Mouse (Mus musculus) C2C12 (cell line): ENCODE measurements at regions not wholly inside any gene's neighbourhood (a gene's known extent, or its start where the extent isn't known, plus 50 kb on each side); places are given as distances from the start of the nearest gene placed in this dataset.

Experiments
- H3K27me3 ChIP-seq: one replicate; pipeline ENCODE4 v1.6.1; 2011; ENCODE audit not compliant: control insufficient read depth, insufficient read depth, insufficient read length
- H3K36me3 ChIP-seq: one replicate; pipeline ENCODE4 v1.6.1; 2011; ENCODE audit not compliant: control insufficient read depth, insufficient read depth
- H3K4me3 ChIP-seq: one replicate; pipeline ENCODE4 v1.5.1; 2011; ENCODE audit warnings: mild to moderate bottlenecking, control low read depth; ENCODE audit not compliant: poor library complexity, insufficient read depth, severe bottlenecking
- H3K79me2 ChIP-seq: one replicate; pipeline ENCODE4 v1.6.1; 2011; ENCODE audit not compliant: control insufficient read depth, insufficient read depth
- H3K79me3 ChIP-seq: one replicate; pipeline ENCODE4 v1.6.1; 2011; ENCODE audit warnings: low read depth, control low read depth
- H3ac ChIP-seq: one replicate; pipeline ENCODE3; 2011; ENCODE audit warnings: low read depth; ENCODE audit not compliant: control insufficient read depth, insufficient read length
- CEBPB ChIP-seq: IDR thresholded peaks from one replicate; pipeline ENCODE4 v1.6.1; 2011; ENCODE audit warnings: low read depth, mild to moderate bottlenecking, control low read depth, moderate library complexity
- CTCF ChIP-seq: IDR thresholded peaks from one replicate; pipeline ENCODE4 v1.5.1; 2011; ENCODE audit not compliant: control insufficient read depth, insufficient read depth, insufficient read length
- FOSL1 ChIP-seq: IDR thresholded peaks from one replicate; pipeline ENCODE4 v1.8.0; 2011; ENCODE audit warnings: mild to moderate bottlenecking, low read length; ENCODE audit not compliant: poor library complexity, insufficient read depth, severe bottlenecking
- MAX ChIP-seq: IDR thresholded peaks from one replicate; pipeline ENCODE4 v1.6.1; 2011; ENCODE audit warnings: mild to moderate bottlenecking, control low read depth
- MYOD1 ChIP-seq: IDR thresholded peaks from one replicate; pipeline ENCODE4 v1.6.1; 2011; ENCODE audit warnings: low read depth; ENCODE audit not compliant: control insufficient read depth, insufficient read length
- MYOG ChIP-seq: IDR thresholded peaks from one replicate; pipeline ENCODE4 v1.6.1; 2011; ENCODE audit not compliant: control insufficient read depth, insufficient read length; ENCODE audit errors: extremely low read depth
- USF1 ChIP-seq: IDR thresholded peaks from one replicate; pipeline ENCODE4 v1.6.1; 2011; ENCODE audit warnings: low read depth, mild to moderate bottlenecking, control low read depth, moderate library complexity

- Histone ChIP-seq H3K79me2 (no peaks in the 10 kb centered on the region), H3K27me3 (no peaks in the 10 kb centered on the region), H3K4me3 (no peak overlapping the region), H3K36me3 (no peaks in the 10 kb centered on the region), H3ac (no peak overlapping the region), H3K79me3 (no peaks in the 10 kb centered on the region)
- TF ChIP-seq MAX (no peak), MYOG (no peak), MYOD1 (no peak), FOSL1 (no peak), CEBPB (no peak), CTCF (no peak), USF1 (no peak)
Observed at GRCm38 (mm10) chr8:41648276-41648675, 231.4 kb upstream of the Frg1 start.

DNA sequence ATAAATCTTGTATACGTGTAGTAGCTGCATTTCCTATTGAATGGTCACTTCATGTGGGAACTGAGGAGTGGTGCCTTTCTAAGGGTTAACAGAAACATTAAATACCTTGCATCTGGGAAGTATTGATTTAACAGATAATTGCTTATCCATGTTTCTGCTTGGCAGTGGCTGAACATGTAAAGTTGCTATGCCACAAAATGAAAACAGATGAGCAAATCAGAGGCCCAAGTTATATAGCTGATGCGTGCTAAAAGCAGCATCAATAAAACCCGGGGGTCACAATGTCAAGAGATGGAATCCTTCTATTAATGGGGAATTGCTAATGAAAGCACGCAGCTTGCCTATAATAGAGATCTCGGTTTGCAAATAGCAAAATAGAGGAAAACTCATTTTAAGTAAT is 227.8 kb upstream of the Frg1 start:
- TF ChIP-seq MYOD1 (no peak), CTCF (no peak), CEBPB (no peak), MYOG (no peak), USF1 (no peak), FOSL1 (no peak), MAX (no peak)
- no peaks in the 10 kb centered on the region for H3K36me3 ChIP-seq
- no peaks in the 10 kb centered on the region for H3K79me2 ChIP-seq
- no peaks in the 10 kb centered on the region for H3K27me3 ChIP-seq
- no peaks in the 10 kb centered on the region for H3K79me3 ChIP-seq
- no peak overlapping the region for H3K4me3 ChIP-seq
- no peak overlapping the region for H3ac ChIP-seq

- no peaks in the 10 kb centered on the region for H3K27me3 ChIP-seq
- no peak overlapping the region for H3K4me3 ChIP-seq
- H3ac ChIP-seq = no peak overlapping the region
- no peaks in the 10 kb centered on the region for H3K36me3 ChIP-seq
- TF ChIP-seq MAX = no peak
- no peak for TF ChIP-seq CTCF
- TF ChIP-seq CEBPB = no peak
- TF ChIP-seq MYOG = no peak
- no peak for TF ChIP-seq FOSL1
- TF ChIP-seq MYOD1 = no peak
- TF ChIP-seq USF1 = no peak
- H3K79me3 ChIP-seq = no peaks in the 10 kb centered on the region
- no peaks in the 10 kb centered on the region for H3K79me2 ChIP-seq
Observed at GRCm38 (mm10) chr8:41623841-41624240, 207.0 kb upstream of the Frg1 start.

GRCm38 (mm10) chr8:41600255-41600654 is 183.4 kb upstream of the Frg1 start:
- Histone ChIP-seq H3K27me3 (no peaks in the 10 kb centered on the region), H3K79me2 (no peaks in the 10 kb centered on the region), H3ac (no peak overlapping the region), H3K36me3 (no peaks in the 10 kb centered on the region), H3K4me3 (no peak overlapping the region), H3K79me3 (no peaks in the 10 kb centered on the region)
- TF ChIP-seq MYOD1 = no peak
- no peak for TF ChIP-seq USF1
- no peak for TF ChIP-seq FOSL1

DNA sequence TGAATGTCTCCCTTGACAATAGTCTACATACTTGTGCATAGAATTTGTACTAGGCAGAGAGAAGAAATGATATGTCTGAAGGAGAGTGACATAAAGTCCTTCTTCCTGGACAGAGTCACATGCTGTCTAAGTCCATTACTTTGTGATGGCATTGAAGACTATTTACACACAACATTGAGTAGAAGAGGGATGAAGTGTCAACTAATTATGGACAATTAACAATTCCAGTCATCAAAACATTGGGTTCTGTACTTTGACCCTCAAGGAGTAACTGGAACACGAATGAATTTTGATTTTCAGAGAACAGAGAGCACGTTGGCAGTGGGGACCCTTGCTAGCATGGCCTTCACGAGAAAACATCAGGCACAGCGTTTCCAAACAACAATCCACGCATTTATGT is 177.6 kb upstream of the Frg1 start:
- TF ChIP-seq FOSL1 = no peak
- TF ChIP-seq MYOD1 = no peak
- TF ChIP-seq CTCF = no peak
- TF ChIP-seq MYOG = no peak
- TF ChIP-seq CEBPB = no peak
- no peak for TF ChIP-seq MAX
- no peak for TF ChIP-seq USF1
- Histone ChIP-seq H3K27me3 (no peaks in the 10 kb centered on the region), H3K4me3 (no peak overlapping the region), H3K79me2 (no peaks in the 10 kb centered on the region), H3ac (no peak overlapping the region), H3K79me3 (no peaks in the 10 kb centered on the region), H3K36me3 (no peaks in the 10 kb centered on the region)

- Histone ChIP-seq H3K79me3 (no peaks in the 10 kb centered on the region), H3K27me3 (no peaks in the 10 kb centered on the region), H3K4me3 (no peak overlapping the region), H3ac (no peak overlapping the region), H3K36me3 (no peaks in the 10 kb centered on the region), H3K79me2 (no peaks in the 10 kb centered on the region)
- no peak for TF ChIP-seq CEBPB
- no peak for TF ChIP-seq MAX
- TF ChIP-seq CTCF = no peak
- no peak for TF ChIP-seq FOSL1
- TF ChIP-seq MYOG = no peak
- TF ChIP-seq USF1 = no peak
- TF ChIP-seq MYOD1 = no peak
Observed at GRCm38 (mm10) chr8:41593666-41594042, 176.8 kb upstream of the Frg1 start.

DNA sequence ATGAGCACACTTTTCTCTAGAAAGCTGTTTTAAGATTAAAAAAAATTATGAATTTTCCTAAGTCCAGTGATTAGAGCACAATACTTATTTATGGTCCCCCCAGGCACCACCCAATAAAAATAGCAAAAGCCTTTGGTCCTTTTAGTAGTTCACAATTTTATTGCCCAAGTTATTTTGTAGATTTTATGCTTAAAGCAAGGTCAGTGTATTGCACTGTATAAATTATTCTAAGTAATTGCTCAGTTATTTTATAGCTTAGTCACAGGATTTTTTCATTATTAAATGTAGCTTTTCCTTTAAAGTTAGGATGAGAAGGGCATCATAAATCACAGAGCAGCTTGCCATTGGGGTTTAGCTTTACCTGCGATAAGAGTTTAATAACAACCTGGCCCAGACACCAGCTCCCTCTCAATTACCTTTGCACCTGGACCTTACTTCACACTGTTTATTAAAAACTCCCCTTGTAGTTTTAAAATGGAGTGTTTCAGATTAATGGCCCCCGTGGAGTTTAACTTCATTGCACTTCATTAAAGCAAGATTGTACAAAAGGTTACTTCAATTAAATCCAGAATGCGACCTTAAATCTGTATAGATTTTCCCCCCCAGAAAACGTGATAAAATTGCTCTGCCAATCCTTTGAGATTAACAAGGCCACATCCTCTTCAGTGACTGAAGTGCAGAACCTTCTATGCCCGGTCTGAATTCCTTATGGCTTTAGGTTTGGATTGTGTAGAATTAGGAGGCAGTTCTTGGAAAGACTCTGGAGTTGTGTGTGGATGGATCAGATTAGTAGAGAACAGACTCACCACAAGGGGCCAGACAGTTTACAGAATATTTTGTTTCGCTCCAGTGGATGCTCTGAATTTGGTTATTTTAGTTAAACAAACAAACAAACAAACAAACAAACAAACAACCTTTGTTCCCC is 176.1 kb upstream of the Frg1 start:
- Histone ChIP-seq H3ac (no peak overlapping the region), H3K36me3 (no peaks in the 10 kb centered on the region), H3K27me3 (no peaks in the 10 kb centered on the region), H3K79me2 (no peaks in the 10 kb centered on the region), H3K79me3 (no peaks in the 10 kb centered on the region), H3K4me3 (no peak overlapping the region)
- TF ChIP-seq MAX = no peak
